Mouse (Mus musculus) lung, postnatal 0 days (tissue): ENCODE results near the gene Rbbp8nl.

ENCODE experiments used
- CTCF ChIP-seq: IDR thresholded peaks from 2 replicates; pipeline ENCODE4 v1.5.1; 2016; ENCODE audit warnings: antibody characterized with exemption, mild to moderate bottlenecking
- EP300 ChIP-seq: IDR thresholded peaks from 2 replicates; pipeline ENCODE4 v1.6.1; 2016; ENCODE audit warnings: antibody characterized with exemption, mild to moderate bottlenecking, control low read depth

DNA sequence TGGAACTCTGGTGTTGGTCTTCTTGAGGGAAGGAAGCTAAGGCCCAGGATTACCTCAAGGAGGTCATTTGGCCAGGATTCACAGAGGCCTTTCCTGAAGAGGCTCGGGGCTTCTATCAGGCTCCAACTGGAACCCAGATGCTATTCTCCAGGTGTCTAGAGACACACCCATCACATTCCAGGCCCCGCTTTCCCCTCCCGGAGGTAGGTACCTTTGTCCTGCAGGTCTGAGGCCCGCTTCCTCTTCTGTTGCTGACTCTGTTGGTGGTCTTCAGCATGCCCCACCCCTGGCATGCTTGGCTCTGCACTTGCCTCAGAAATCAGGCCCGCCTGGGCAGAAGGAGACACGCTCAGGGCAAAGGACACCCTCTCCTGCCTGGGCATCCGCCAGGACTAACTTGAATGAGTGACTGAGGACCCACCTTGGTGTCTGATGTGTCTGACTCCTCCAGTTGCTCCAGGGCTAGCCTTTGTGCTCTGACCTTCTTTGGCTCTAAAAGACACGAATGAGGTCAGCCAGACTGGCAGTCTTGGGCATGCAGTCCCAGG is 11.8 kb downstream of the Rbbp8nl start:
- no peak for TF ChIP-seq CTCF
- TF ChIP-seq EP300, result no peak
